Mouse (Mus musculus): ENCODE results near the gene Arhgef6.
A peak's percentile ranks its signal among the peaks of the same experiment; 100 is the strongest.

The Arhgef6 gene

GRCm38 (mm10) chrX:57338371-57339211, at the start of gene Arhgef6:
TSS of gene Arhgef6 (minus strand) at chrX:57338729.
- DNase-seq (ENCODE audit: low spot score) = no peak

- no peak for DNase-seq (ENCODE audit: low spot score)
Measured at GRCm38 (mm10) chrX:57380915-57381314, 42.4 kb upstream of the Arhgef6 start.

GRCm38 (mm10) chrX:57378579-57378978, 40.0 kb upstream of the Arhgef6 start:
- no peak for DNase-seq (ENCODE audit: low spot score)

- no peak for DNase-seq (ENCODE audit: low spot score)
Measured at GRCm38 (mm10) chrX:57377096-57377495, 38.6 kb upstream of the Arhgef6 start.

- no peak for DNase-seq (ENCODE audit: low spot score)
Measured at GRCm38 (mm10) chrX:57374029-57374428, 35.5 kb upstream of the Arhgef6 start.

GRCm38 (mm10) chrX:57373543-57373942, 35.0 kb upstream of the Arhgef6 start:
- no peak for DNase-seq (ENCODE audit: low spot score)

GRCm38 (mm10) chrX:57372965-57373364, 34.4 kb upstream of the Arhgef6 start:
- DNase-seq (ENCODE audit: low spot score) = no peak

GRCm38 (mm10) chrX:57364891-57365569, 26.5 kb upstream of the Arhgef6 start:
- DNase-seq (ENCODE audit: low spot score) = no peak

GRCm38 (mm10) chrX:57359316-57359715, 20.8 kb upstream of the Arhgef6 start:
- DNase-seq (ENCODE audit: low spot score) = no peak

GRCm38 (mm10) chrX:57339220-57339619, 691 bp upstream of the Arhgef6 start:
- DNase-seq (ENCODE audit: low spot score) = no peak

- DNase-seq (ENCODE audit: low spot score) = no peak
Measured at GRCm38 (mm10) chrX:57337582-57337981, 947 bp downstream of the Arhgef6 start.

GRCm38 (mm10) chrX:57336958-57337357, 1.6 kb downstream of the Arhgef6 start:
- DNase-seq (ENCODE audit: low spot score) = no peak

- DNase-seq (ENCODE audit: low spot score) = no peak
Measured at GRCm38 (mm10) chrX:57335313-57335712, 3.2 kb downstream of the Arhgef6 start.

- DNase-seq (ENCODE audit: low spot score) = no peak
Measured at GRCm38 (mm10) chrX:57327668-57328338, 10.7 kb downstream of the Arhgef6 start.

- DNase-seq (ENCODE audit: low spot score) = no peak
Measured at GRCm38 (mm10) chrX:57326487-57327221, 11.9 kb downstream of the Arhgef6 start.

- no peak for DNase-seq (ENCODE audit: low spot score)
Measured at GRCm38 (mm10) chrX:57325861-57326461, 12.6 kb downstream of the Arhgef6 start.

- peak; percentile 7 for DNase-seq (ENCODE audit: low spot score)
Measured at GRCm38 (mm10) chrX:57324891-57325290, 13.6 kb downstream of the Arhgef6 start.

- no peak for DNase-seq (ENCODE audit: low spot score)
Measured at GRCm38 (mm10) chrX:57312066-57312465, 26.5 kb downstream of the Arhgef6 start.

GRCm38 (mm10) chrX:57309993-57310392, 28.5 kb downstream of the Arhgef6 start:
- no peak for DNase-seq (ENCODE audit: low spot score)

GRCm38 (mm10) chrX:57306747-57307146, 31.8 kb downstream of the Arhgef6 start:
- DNase-seq (ENCODE audit: low spot score) = no peak

- no peak for DNase-seq (ENCODE audit: low spot score)
Measured at GRCm38 (mm10) chrX:57304784-57305287, 33.7 kb downstream of the Arhgef6 start.

All from MN1 (cell line).